In the genomic region with DNA sequence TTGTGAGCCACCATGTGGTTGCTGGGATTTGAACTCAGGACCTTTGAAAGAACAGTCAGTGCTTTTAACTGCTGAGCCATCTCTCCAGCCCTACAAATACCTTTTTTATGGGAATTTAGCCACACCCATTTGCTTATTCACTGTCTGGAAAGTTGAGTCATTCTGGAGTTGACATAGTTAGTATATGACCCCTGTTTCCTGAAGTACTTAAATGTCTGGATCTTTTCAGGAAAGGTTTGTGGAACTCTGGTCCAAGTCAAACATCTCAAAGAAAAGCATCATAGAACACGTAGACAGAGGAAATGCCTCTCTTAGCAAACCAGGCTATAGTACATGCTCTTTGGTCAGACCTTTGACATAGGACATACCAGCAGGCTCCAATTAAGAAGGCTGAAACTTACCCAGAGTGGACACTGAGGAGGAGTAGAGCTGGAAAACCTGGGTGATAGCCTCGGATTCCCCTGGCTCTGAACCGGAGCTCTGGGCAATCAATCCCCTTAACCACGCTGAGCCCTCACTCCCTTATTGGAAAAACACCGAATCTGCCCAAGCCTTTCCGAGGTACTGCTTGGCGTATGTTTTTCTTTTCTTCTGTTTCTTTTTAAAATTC, we compare ENCODE assay signal across 9 mouse cellular contexts. TPM values are rescaled to one million over a fixed set of nuclear protein-coding genes. Genes with fewer than 3 reads are reported as not detected.
DNase-seq lines count a peak whose midpoint lies in the region; ATAC-seq and TF ChIP-seq lines count a peak whose summit lies in the region.
"Had no signal": no experiment of that assay in that cellular context is flagged by ENCODE, and none has a peak within 500 bp of the region (broad histone marks: within the 10 kb centered on the region; RNA-seq: fewer than 3 reads in every experiment).

No protein-coding gene starts in this region.

- peak overlapping the region; percentile 38 for H3K4me2 ChIP-seq in kidney, embryonic 15.5 days
- no peak overlapping the region for H3K4me2 ChIP-seq in stomach, embryonic 15.5 days
- H3K4me2 ChIP-seq: liver, embryonic 13.5 days had no signal

- H3K9ac ChIP-seq in kidney, embryonic 15.5 days: no peak overlapping the region
- H3K9ac ChIP-seq in stomach, embryonic 15.5 days: no peak overlapping the region
- H3K9ac ChIP-seq: liver, embryonic 13.5 days had no signal

- TF ChIP-seq CTCF in kidney, adult 2 months (conservative IDR thresholded peaks at IDR 0.05; ENCODE audit: insufficient read depth, insufficient read length, low read depth, low read length): no peak

- ATAC-seq in kidney, embryonic 15.5 days (replicated peaks; ENCODE audit: low FRiP score): peak; percentile 88
- no peak for ATAC-seq in stomach, embryonic 15.5 days (ENCODE audit: insufficient read depth, low FRiP score, low read depth)
- no peak for ATAC-seq in activated CD4-positive, CD25-positive, alpha-beta regulatory T cell, adult 4 months

- no peak for TF ChIP-seq POLR2A in kidney, adult 2 months (IDR thresholded peaks at IDR 0.05; ENCODE audit: low read depth, low read length)

- DNase-seq in kidney, adult 2 months: peak; percentile 51
- DNase-seq in kidney, adult 18-20 months: no peak
- DNase-seq in forebrain, embryonic 10.5 days (ENCODE audit: extremely low spot score, low spot score): no peak
- DNase-seq in left cerebral cortex, adult 18-20 months (ENCODE audit: low spot score in 2 of 2): no peak
- DNase-seq: liver, embryonic 13.5 days had no signal

- peak overlapping the region; percentile 91 for H3K27ac ChIP-seq in kidney, adult 2 months (ENCODE audit: insufficient read depth, low read depth, low read length)
- H3K27ac ChIP-seq in forebrain, embryonic 10.5 days: peak overlapping the region; percentile 68
- H3K27ac ChIP-seq in kidney, embryonic 15.5 days: peak overlapping the region; percentile 90
- peak overlapping the region; percentile 31 for H3K27ac ChIP-seq in stomach, embryonic 15.5 days
- H3K27ac ChIP-seq: liver, embryonic 13.5 days had no signal

- H3K36me3 ChIP-seq in kidney, adult 2 months (ENCODE audit: control insufficient read depth, insufficient read depth, low read length): peaks cover 2% of the 10 kb centered on the region; the same call in 1 of the 2 replicates
- peaks cover 22% of the 10 kb centered on the region for H3K36me3 ChIP-seq in forebrain, embryonic 10.5 days (replicated peaks)
- peaks cover 28% of the 10 kb centered on the region for H3K36me3 ChIP-seq in kidney, embryonic 15.5 days
- H3K36me3 ChIP-seq in stomach, embryonic 15.5 days: no peaks in the 10 kb centered on the region

- no peaks in the 10 kb centered on the region for H3K27me3 ChIP-seq in kidney, adult 2 months (replicated peaks; ENCODE audit: control insufficient read depth, insufficient read depth, low read length)
- no peaks in the 10 kb centered on the region for H3K27me3 ChIP-seq in forebrain, embryonic 10.5 days (ENCODE audit: poor library complexity, severe bottlenecking)
- no peaks in the 10 kb centered on the region for H3K27me3 ChIP-seq in kidney, embryonic 15.5 days
- no peaks in the 10 kb centered on the region for H3K27me3 ChIP-seq in stomach, embryonic 15.5 days (replicated peaks)
- H3K27me3 ChIP-seq: liver, embryonic 13.5 days had no signal

- 28% methylated on average over 7 of the region's 7 CpGs for WGBS in kidney, adult 2 months
- WGBS in forebrain, embryonic 10.5 days: 55% methylated on average over 7 of the region's 7 CpGs
- WGBS in kidney, embryonic 15.5 days: 23% methylated on average over 7 of the region's 7 CpGs
- 73% methylated on average over 7 of the region's 7 CpGs for WGBS in stomach, embryonic 15.5 days

- H3K4me1 ChIP-seq in kidney, adult 2 months (ENCODE audit: control insufficient read depth, insufficient read depth, low read length): peaks cover 13% of the 10 kb centered on the region; the same call in 1 of the 2 replicates
- peaks cover 16% of the 10 kb centered on the region for H3K4me1 ChIP-seq in forebrain, embryonic 10.5 days
- peaks cover 20% of the 10 kb centered on the region for H3K4me1 ChIP-seq in kidney, embryonic 15.5 days
- 0 out of 2 replicates have a peak, but pooled peaks cover 7% of the 10 kb centered on the region for H3K4me1 ChIP-seq in stomach, embryonic 15.5 days
- H3K4me1 ChIP-seq: liver, embryonic 13.5 days had no signal

- H3K9me3 ChIP-seq in forebrain, embryonic 10.5 days: no peaks in the 10 kb centered on the region
- H3K9me3 ChIP-seq in kidney, embryonic 15.5 days (replicated peaks): no peaks in the 10 kb centered on the region
- no peaks in the 10 kb centered on the region for H3K9me3 ChIP-seq in stomach, embryonic 15.5 days
- H3K9me3 ChIP-seq: liver, embryonic 13.5 days had no signal

- H3K4me3 ChIP-seq in kidney, adult 2 months (ENCODE audit: insufficient read depth, low read depth, low read length): no peak overlapping the region
- H3K4me3 ChIP-seq in forebrain, embryonic 10.5 days: peak overlapping the region; percentile 18; the same call in 1 of the 2 replicates
- peak overlapping the region; percentile 10 for H3K4me3 ChIP-seq in kidney, embryonic 15.5 days (replicated peaks)
- H3K4me3 ChIP-seq in stomach, embryonic 15.5 days (replicated peaks): no peak overlapping the region
- H3K4me3 ChIP-seq: liver, embryonic 13.5 days had no signal

RNA-seq across cellular contexts. Expression of a gene that starts 34.5 kb away (rescaled TPM):
- 75.4 and 75.9 TPM in 2 replicates for polyA plus RNA-seq in kidney, adult 2 months (2012; rRNA removed)
- polyA plus RNA-seq in forebrain, embryonic 10.5 days (2016; fragmentation: Nextera tagmentation; extraction: Ambion mirVana): 35.5 and 35.6 TPM in 2 replicates
- polyA plus RNA-seq in kidney, embryonic 15.5 days (2015; fragmentation: Nextera tagmentation; extraction: Ambion mirVana): 101 and 105 TPM in 2 replicates
- 76.4 and 83.1 TPM in 2 replicates for polyA plus RNA-seq in stomach, embryonic 15.5 days (2015; fragmentation: Nextera tagmentation; extraction: Ambion mirVana)
- 10 to 100 TPM; 44.3 to 71.5 TPM for polyA plus RNA-seq in activated CD4-positive, CD25-positive, alpha-beta regulatory T cell, adult 4 months (2017; shearing (Covaris generic))
- 100 to 1,000 TPM; 138 to 149 TPM for total RNA-seq in left cerebral cortex, adult 18-20 months (2021)

RNA-seq across cellular contexts. Expression of a gene that starts 53.7 kb away (rescaled TPM):
- 0.11 and 0.17 TPM in 2 replicates for polyA plus RNA-seq in kidney, adult 2 months (2012; rRNA removed)
- 34.4 and 37.5 TPM in 2 replicates for polyA plus RNA-seq in forebrain, embryonic 10.5 days (2016; fragmentation: Nextera tagmentation; extraction: Ambion mirVana)
- 5.4 and 6.4 TPM in 2 replicates for polyA plus RNA-seq in kidney, embryonic 15.5 days (2015; fragmentation: Nextera tagmentation; extraction: Ambion mirVana)
- polyA plus RNA-seq in stomach, embryonic 15.5 days (2015; fragmentation: Nextera tagmentation; extraction: Ambion mirVana): 10.5 and 13.6 TPM in 2 replicates
- under 1 TPM; 0.20 to 0.65 TPM for polyA plus RNA-seq in activated CD4-positive, CD25-positive, alpha-beta regulatory T cell, adult 4 months (2017; shearing (Covaris generic))
- 100 to 1,000 TPM; 206 to 215 TPM for total RNA-seq in left cerebral cortex, adult 18-20 months (2021)
- total RNA-seq: MEL had no signal

Comparison
In these comparisons a context has a peak if more than half of its experiments do, and no peak if none do; other contexts are left out.
1. H3K4me3 ChIP-seq: peak in forebrain, embryonic 10.5 days (single experiment) and kidney, embryonic 15.5 days (single experiment); none in kidney, adult 2 months (single experiment) and stomach, embryonic 15.5 days (single experiment).
2. H3K27ac ChIP-seq: peak in every context shown above with its lines; median percentile 91 in kidney, adult 2 months; 90 in kidney, embryonic 15.5 days; 68 in forebrain, embryonic 10.5 days; 31 in stomach, embryonic 15.5 days.